Mouse (Mus musculus) hindbrain, embryonic 10.5 days (tissue): ENCODE measurements around the gene Gm12258. TPM values are rescaled to one million over a fixed set of nuclear protein-coding genes. Genes with fewer than 3 reads are reported as not detected.

Source experiments
- DNase-seq: peaks from one replicate; pipeline ENCODE4 v3.0.0-alpha.2; 2017; ENCODE audit warnings: low spot score
- H3K27ac ChIP-seq: fragments of 300-500 bp; sonication (generic); 2 replicates; pipeline ENCODE4 v1.5.1; 2016; ENCODE audit warnings: mild to moderate bottlenecking, moderate library complexity
- H3K27me3 ChIP-seq: fragments of 300-500 bp; sonication (generic); 2 replicates; pipeline ENCODE4 v1.6.1; 2016; ENCODE audit warnings: mild to moderate bottlenecking; ENCODE audit not compliant: poor library complexity, insufficient read depth, severe bottlenecking
- H3K36me3 ChIP-seq: fragments of 300-500 bp; sonication (generic); 2 replicates; pipeline ENCODE4 v1.6.1; 2016; ENCODE audit warnings: mild to moderate bottlenecking, moderate library complexity
- H3K4me1 ChIP-seq: fragments of 300-500 bp; sonication (generic); replicated peaks from 2 replicates; pipeline ENCODE4 v1.6.1; 2016; ENCODE audit warnings: mild to moderate bottlenecking
- H3K4me3 ChIP-seq: fragments of 300-500 bp; sonication (generic); 2 replicates; pipeline ENCODE4 v1.5.1; 2016; ENCODE audit warnings: mild to moderate bottlenecking, moderate library complexity
- H3K9me3 ChIP-seq: fragments of 300-500 bp; sonication (generic); 2 replicates; pipeline ENCODE4 v1.6.1; 2016; ENCODE audit warnings: mild to moderate bottlenecking, moderate library complexity
- WGBS: fragments of 180-500 bp; shearing (Covaris S2); methylation state at CpG from one replicate; pipeline ENCODE4 v1.1.7; 2016; 5-methylcytosine and 5-hydroxymethylcytosine counted together
- polyA plus RNA-seq: library from polyadenylated mRNA; unstranded; fragments of >200 nt; fragmentation: Nextera tagmentation; extraction: Ambion mirVana; gene quantifications from 2 replicates; pipeline ENCODE4 v1.2.1, GENCODE M21; 2016

Gm12258 gene
- polyA plus RNA-seq, 1 experiment from 2014 or later: 12.0 TPM

DNA sequence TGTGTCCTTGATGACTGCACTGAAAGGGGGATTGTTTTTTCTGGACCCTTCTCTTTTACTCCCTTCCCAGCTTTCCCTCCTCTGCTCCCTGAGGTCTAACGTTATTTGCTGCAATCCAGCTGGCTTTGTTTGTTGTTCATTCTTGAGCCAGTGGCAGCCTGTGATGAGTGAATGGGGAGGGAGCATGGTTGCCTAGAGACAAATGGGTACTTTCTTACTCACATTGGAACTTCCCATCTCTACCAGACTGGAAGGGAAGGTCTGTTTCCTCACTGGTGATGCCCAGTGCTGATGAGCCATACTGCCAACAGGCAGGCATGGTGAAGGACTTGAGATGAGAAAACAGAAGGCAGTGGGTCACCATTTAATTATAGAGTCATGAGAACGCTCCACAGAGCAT is 2.8 kb downstream of the Gm12258 start:
- H3K27me3 ChIP-seq: no peaks in the 10 kb centered on the region
- H3K36me3 ChIP-seq: peaks cover 49% of the 10 kb centered on the region
- no peak for DNase-seq
- H3K4me1 ChIP-seq: peaks cover 12% of the 10 kb centered on the region
- H3K4me3 ChIP-seq: no peak overlapping the region
- H3K27ac ChIP-seq: no peak overlapping the region
- no peaks in the 10 kb centered on the region; the same call in 1 of the 2 replicates for H3K9me3 ChIP-seq
- 62% methylated on average over 2 of the region's 2 CpGs for WGBS

DNA sequence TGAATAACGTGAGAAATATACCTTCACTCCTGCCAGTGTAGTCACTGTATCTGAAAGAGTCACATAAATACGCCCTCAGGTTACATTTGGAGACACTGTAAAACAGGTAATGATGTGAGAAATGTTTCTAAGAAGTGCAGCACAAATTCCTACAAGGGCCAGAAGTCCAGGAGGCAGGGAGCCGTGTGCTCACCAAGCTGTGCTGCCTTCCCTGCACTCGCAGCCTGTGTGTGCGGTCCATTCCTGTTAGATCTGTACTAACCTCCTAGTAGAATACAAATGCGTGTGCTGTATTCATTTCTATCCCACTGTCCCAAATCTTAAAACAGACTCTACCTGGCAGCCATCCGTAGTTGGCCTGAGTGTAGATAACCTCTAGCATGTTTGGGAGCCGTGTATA is 13.8 kb downstream of the Gm12258 start:
- Histone ChIP-seq H3K9me3 (peaks cover 28% of the 10 kb centered on the region), H3K27ac (no peak overlapping the region), H3K27me3 (no peaks in the 10 kb centered on the region), H3K4me1 (no peaks in the 10 kb centered on the region), H3K36me3 (peaks cover 57% of the 10 kb centered on the region), H3K4me3 (no peak overlapping the region)
- no peak for DNase-seq
- 95% methylated on average over 8 of the region's 8 CpGs for WGBS

- WGBS: 5% methylated on average over 37 of the region's 37 CpGs
- no peaks in the 10 kb centered on the region for H3K27me3 ChIP-seq
- H3K4me1 ChIP-seq: peaks cover 12% of the 10 kb centered on the region
- H3K4me3 ChIP-seq: peak within 1 kb of the TSS; percentile 76
- H3K9me3 ChIP-seq: no peaks in the 10 kb centered on the region
- H3K36me3 ChIP-seq: peaks cover 32% of the 10 kb centered on the region
- peak; percentile 86 for DNase-seq
- H3K27ac ChIP-seq: peak within 1 kb of the TSS; percentile 93
Observed at GRCm38 (mm10) chr11:58867039-58867953, 20.3 kb downstream of the Gm12258 start, which contains the start of gene 2810021J22Rik. Gene 2810021J22Rik, plus strand, starts transcription at chr11:58867216.

- 89% methylated on average over 6 of the region's 6 CpGs for WGBS
- Histone ChIP-seq H3K9me3 (no peaks in the 10 kb centered on the region), H3K4me1 (peaks cover 12% of the 10 kb centered on the region), H3K4me3 (peak overlapping the region; percentile 76), H3K27ac (peak overlapping the region; percentile 93; the same call in 1 of the 2 replicates), H3K27me3 (no peaks in the 10 kb centered on the region), H3K36me3 (peaks cover 33% of the 10 kb centered on the region)
- no peak for DNase-seq
Observed at GRCm38 (mm10) chr11:58867954-58868330, 21.0 kb downstream of the Gm12258 start.

- WGBS: 94% methylated on average over 4 of the region's 4 CpGs
- no peak for DNase-seq
Observed at GRCm38 (mm10) chr11:58870961-58871360, 24.0 kb downstream of the Gm12258 start.

DNA sequence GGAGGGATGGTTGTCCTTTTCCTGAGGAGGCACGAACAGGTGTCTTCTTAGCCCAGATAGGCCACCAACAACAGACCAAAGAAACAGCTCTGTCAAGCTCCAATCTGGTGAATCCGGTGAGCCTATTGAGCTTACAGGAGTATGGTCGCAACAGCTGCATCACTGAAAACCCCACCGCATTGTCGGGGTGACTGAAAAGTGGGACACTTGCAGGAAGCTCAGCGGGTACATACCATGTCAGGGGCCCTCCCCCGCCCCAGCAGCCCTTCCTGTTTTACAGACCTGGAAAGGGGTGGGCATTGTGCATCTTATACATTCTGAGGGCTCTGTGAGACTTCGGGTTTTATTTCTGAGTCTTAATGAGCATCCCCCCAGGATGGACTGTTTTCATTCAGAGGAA is 36.8 kb downstream of the Gm12258 start:
- no peaks in the 10 kb centered on the region for H3K9me3 ChIP-seq
- H3K4me1 ChIP-seq: no peaks in the 10 kb centered on the region
- WGBS: 88% methylated on average over 8 of the region's 8 CpGs
- no peaks in the 10 kb centered on the region for H3K27me3 ChIP-seq
- H3K27ac ChIP-seq: no peak overlapping the region
- H3K4me3 ChIP-seq: no peak overlapping the region
- DNase-seq: no peak
- peaks cover 55% of the 10 kb centered on the region for H3K36me3 ChIP-seq

More at GRCm38 (mm10) chr11:58870961-58871360, 24.0 kb downstream of the Gm12258 start:
- H3K4me3 ChIP-seq: no peak overlapping the region
- H3K27me3 ChIP-seq: no peaks in the 10 kb centered on the region
- no peak overlapping the region for H3K27ac ChIP-seq
- H3K9me3 ChIP-seq: no peaks in the 10 kb centered on the region
- H3K36me3 ChIP-seq: peaks cover 44% of the 10 kb centered on the region
- peaks cover 12% of the 10 kb centered on the region for H3K4me1 ChIP-seq

DNA sequence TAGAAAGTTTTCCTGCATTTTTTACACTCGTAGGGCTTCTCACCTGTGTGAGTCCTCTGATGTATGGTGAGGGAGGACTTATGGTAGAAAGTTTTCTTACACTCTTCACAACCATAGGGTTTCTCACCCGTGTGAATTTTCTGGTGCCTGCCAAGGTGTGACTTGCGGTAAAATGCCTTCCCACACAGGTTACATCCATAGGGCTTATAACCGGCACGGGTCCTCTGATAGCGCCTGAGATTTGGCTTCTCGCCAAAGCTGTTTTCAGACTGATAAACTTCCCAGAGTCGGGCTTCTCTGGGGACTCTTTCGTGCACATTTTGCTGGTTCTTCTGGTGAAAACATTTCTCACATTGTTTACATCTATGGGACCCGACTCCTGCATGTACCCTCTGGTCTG is 43.6 kb downstream of the Gm12258 start:
- no peak overlapping the region for H3K4me3 ChIP-seq
- no peak for DNase-seq
- no peaks in the 10 kb centered on the region for H3K27me3 ChIP-seq
- H3K27ac ChIP-seq: no peak overlapping the region
- H3K4me1 ChIP-seq: no peaks in the 10 kb centered on the region
- 94% methylated on average over 10 of the region's 10 CpGs for WGBS
- H3K9me3 ChIP-seq: no peaks in the 10 kb centered on the region
- peaks cover 77% of the 10 kb centered on the region for H3K36me3 ChIP-seq

DNA sequence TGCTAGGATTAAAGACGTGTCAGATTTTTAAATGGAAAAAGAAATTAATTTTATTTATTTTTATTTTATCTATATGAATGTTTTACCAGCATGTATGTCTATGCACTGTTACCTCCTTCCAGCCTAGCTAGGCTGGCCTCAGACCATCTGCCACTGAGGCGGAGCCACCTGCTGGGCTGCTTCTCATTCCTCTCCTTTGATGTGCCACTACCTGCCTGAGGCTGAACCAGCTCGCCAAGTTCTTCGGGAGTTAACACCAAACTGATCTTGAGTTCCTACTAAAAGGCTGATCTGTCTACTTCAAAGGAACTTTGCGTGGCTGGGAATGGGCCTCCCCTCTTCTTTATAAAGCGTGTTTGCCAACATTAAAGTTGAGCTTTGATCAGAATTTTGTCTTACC is 47.5 kb downstream of the Gm12258 start:
- H3K36me3 ChIP-seq: peaks cover 87% of the 10 kb centered on the region
- H3K4me1 ChIP-seq: no peaks in the 10 kb centered on the region
- no peak for DNase-seq
- H3K27me3 ChIP-seq: no peaks in the 10 kb centered on the region
- 79% methylated on average over 6 of the region's 6 CpGs for WGBS
- H3K4me3 ChIP-seq: no peak overlapping the region
- no peak overlapping the region for H3K27ac ChIP-seq
- H3K9me3 ChIP-seq: no peaks in the 10 kb centered on the region

DNA sequence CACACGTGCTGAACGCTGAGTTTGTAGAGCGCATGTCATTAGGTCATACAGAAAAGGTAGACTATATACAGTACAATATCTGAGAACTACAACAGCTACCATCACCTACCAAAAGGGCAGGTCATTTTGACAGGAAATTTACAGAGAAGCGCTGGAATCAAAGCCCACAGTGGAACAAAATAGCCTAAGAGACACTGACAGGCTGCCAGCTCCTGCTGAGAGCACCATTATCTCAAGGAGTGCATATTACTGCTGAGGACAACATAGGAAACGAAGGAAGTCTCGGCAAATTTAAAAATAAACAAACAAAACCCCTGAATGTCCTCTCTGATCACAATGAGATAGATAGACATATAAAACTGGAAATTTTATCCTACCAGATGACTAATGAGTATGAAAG is 50.5 kb downstream of the Gm12258 start:
- 88% methylated on average over 6 of the region's 6 CpGs for WGBS
- no peak overlapping the region for H3K4me3 ChIP-seq
- no peak for DNase-seq
- H3K27ac ChIP-seq: no peak overlapping the region
- no peaks in the 10 kb centered on the region for H3K27me3 ChIP-seq
- peaks cover 82% of the 10 kb centered on the region for H3K36me3 ChIP-seq
- no peaks in the 10 kb centered on the region for H3K9me3 ChIP-seq
- H3K4me1 ChIP-seq: peaks cover under 1% of the 10 kb centered on the region; the same call in 1 of the 2 replicates

DNA sequence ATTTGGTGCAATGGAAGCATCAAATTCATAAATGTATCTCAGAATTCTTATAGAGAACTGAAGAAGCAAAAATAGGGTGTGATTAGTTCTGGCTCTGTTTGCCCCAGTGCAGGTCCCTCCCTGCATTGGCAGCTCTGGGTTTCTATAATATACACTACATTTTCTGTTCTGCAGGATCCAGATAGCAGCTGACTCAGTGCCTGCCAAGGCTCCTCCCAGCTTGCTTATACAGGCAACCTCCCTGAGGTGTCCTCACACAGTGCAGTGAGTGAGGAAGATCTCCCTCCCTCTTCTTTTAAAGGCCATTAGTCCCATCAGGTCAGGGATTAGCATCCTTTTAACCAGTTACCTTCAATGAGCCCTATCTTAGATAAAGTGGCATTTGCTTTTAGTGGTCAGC is 54.1 kb downstream of the Gm12258 start:
- Histone ChIP-seq H3K27me3 (no peaks in the 10 kb centered on the region), H3K4me1 (peaks cover 13% of the 10 kb centered on the region), H3K27ac (no peak overlapping the region), H3K9me3 (no peaks in the 10 kb centered on the region), H3K36me3 (peaks cover 52% of the 10 kb centered on the region), H3K4me3 (no peak overlapping the region)
- no peak for DNase-seq

DNA sequence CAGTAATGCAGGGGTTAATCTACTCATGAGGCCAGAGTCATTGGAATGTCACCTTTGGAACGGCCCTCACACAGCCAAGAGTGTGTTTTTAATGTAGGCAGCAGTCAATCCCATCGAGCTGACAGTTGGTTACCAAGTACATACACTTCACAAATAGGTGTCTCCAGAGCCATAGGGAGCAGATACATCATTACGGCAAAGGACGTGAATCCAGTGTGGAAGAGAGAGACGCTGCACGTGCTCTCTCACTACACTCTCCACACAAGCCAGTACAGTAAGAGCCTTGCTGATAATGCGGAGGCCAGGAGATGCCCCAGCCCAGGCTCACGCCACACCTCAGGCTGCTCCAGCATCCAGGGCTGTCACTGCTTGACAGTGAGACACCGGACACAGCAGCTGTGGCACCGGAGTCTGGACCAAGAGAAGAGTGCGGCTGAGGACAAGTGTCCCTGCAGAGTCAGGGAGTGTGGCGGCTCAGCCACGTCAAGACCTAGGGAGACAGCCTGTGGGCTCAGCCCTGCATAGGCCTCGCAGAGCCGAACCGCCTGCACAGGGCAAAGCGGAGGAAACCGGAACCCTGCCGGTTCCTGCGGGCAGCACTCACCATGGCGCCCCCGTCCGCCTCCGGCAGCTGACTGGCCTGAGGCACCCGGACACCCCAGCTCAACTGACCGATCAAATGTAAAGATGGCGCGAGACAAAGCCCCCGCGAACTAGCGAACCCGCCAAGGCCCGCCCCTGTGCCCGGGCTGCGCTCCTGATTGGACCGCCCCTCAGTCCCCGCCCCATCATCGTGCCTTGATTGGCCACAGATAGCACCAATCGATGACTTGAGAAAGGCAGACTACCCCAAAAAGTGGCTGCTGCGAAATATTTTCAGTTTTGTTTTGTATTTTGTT is 56.8 kb downstream of the Gm12258 start, which contains the start of gene Zfp39:
Gene Zfp39 (minus strand): TSS at position 715 of the 899 bp plus-strand sequence.
- Histone ChIP-seq H3K36me3 (peaks cover 34% of the 10 kb centered on the region), H3K4me1 (peaks cover 13% of the 10 kb centered on the region), H3K9me3 (no peaks in the 10 kb centered on the region), H3K27me3 (no peaks in the 10 kb centered on the region), H3K4me3 (peak within 1 kb of the TSS; percentile 80), H3K27ac (peak within 1 kb of the TSS; percentile 96)
- peak; percentile 97 for DNase-seq
- under 1% methylated on average over 40 of the region's 40 CpGs for WGBS

DNA sequence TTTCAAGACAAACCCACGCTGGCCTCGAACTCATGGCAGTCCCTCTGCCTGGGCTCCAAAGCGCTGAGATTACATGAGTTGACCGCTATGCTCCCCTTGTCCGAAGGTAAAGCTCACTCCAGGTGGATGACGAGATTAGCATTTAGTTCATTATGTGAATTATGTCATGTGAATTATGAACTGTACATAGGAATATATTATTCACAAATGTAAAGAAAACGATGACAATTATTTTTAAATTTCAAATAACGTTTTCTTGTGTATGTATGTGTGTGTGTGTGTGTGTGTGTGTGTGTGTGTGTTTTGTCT is 57.4 kb downstream of the Gm12258 start:
- H3K36me3 ChIP-seq: peaks cover 28% of the 10 kb centered on the region
- H3K4me1 ChIP-seq: peaks cover 13% of the 10 kb centered on the region
- peak overlapping the region; percentile 80 for H3K4me3 ChIP-seq
- no peaks in the 10 kb centered on the region for H3K9me3 ChIP-seq
- 5% methylated on average over 8 of the region's 8 CpGs for WGBS
- peak overlapping the region; percentile 96 for H3K27ac ChIP-seq
- DNase-seq: no peak
- no peaks in the 10 kb centered on the region for H3K27me3 ChIP-seq

DNA sequence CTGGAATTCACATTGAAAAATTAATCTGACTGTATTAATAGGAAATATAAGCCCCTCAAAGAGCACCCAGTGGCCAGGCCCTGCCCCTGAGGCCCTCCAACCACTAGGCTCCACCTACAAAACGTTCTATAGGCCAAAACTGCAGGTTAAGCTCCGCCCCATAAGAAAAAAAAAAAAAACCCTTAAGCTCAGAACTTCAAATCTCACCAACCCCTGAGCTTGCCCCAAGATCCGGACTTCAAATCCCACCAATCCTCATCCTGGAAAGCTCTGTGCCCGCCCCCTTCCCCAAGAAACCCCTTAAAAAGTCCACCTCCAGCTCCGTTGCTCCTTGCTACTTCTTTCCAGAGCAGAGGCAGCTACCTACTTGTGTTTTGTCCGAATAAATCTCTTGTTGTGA is 57.9 kb downstream of the Gm12258 start:
- peak; percentile 12 for DNase-seq
- H3K4me3 ChIP-seq: no peak overlapping the region
- H3K27me3 ChIP-seq: no peaks in the 10 kb centered on the region
- 43% methylated on average over 6 of the region's 6 CpGs for WGBS
- peaks cover 13% of the 10 kb centered on the region for H3K4me1 ChIP-seq
- H3K36me3 ChIP-seq: peaks cover 27% of the 10 kb centered on the region
- no peaks in the 10 kb centered on the region for H3K9me3 ChIP-seq
- no peak overlapping the region for H3K27ac ChIP-seq
